Mouse (Mus musculus): ENCODE results near the gene Gja3. TPM values are rescaled to one million over a fixed set of nuclear protein-coding genes. Genes with fewer than 3 reads are reported as not detected.
"Not testable (repeated sequence)": the region's sequence is repeated elsewhere in the genome, so short reads cannot be mapped to it uniquely, and the experiment has no call there.

The Gja3 gene
- polyA plus RNA-seq, 1 experiment from 2014 or later: not detected

- WGBS: 76% methylated on average over 2 of the region's 2 CpGs
- H3K4me3 ChIP-seq: no peak overlapping the region
- no peaks in the 10 kb centered on the region for H3K9me3 ChIP-seq (replicated peaks)
- no peak overlapping the region for H3K4me2 ChIP-seq
- H3K27me3 ChIP-seq: no peaks in the 10 kb centered on the region
- no peak overlapping the region for H3K9ac ChIP-seq
- no peaks in the 10 kb centered on the region for H3K4me1 ChIP-seq
- H3K36me3 ChIP-seq (ENCODE audit: poor library complexity, severe bottlenecking): no peaks in the 10 kb centered on the region
- H3K27ac ChIP-seq: no peak overlapping the region
- no peak for ATAC-seq
Observed at GRCm38 (mm10) chr14:57018436-57018835, 39.5 kb downstream of the Gja3 start.

- not testable (repeated sequence) for H3K36me3 ChIP-seq (ENCODE audit: poor library complexity, severe bottlenecking); H3K4me1 ChIP-seq; H3K27ac ChIP-seq; H3K9me3 ChIP-seq (replicated peaks); H3K9ac ChIP-seq; H3K27me3 ChIP-seq; ATAC-seq; H3K4me3 ChIP-seq; H3K4me2 ChIP-seq
Observed at GRCm38 (mm10) chr14:57016806-57017205, 41.1 kb downstream of the Gja3 start.

GRCm38 (mm10) chr14:56988621-56989020, 69.3 kb downstream of the Gja3 start:
- WGBS: 76% methylated on average over 4 of the region's 4 CpGs

More at GRCm38 (mm10) chr14:56988621-56989020, 69.3 kb downstream of the Gja3 start:
- no peak for ATAC-seq
- Histone ChIP-seq H3K27me3 (no peaks in the 10 kb centered on the region), H3K4me1 (no peaks in the 10 kb centered on the region), H3K4me3 (no peak overlapping the region), H3K9me3 (replicated peaks) (no peaks in the 10 kb centered on the region), H3K9ac (no peak overlapping the region), H3K27ac (no peak overlapping the region), H3K36me3 (ENCODE audit: poor library complexity, severe bottlenecking) (no peaks in the 10 kb centered on the region), H3K4me2 (no peak overlapping the region)

Other genes with a start within 250 kb of the Gja3 start
- gene Zmym5, start 246.4 kb downstream of the Gja3 start, polyA plus RNA-seq (2015; fragmentation: Nextera tagmentation; extraction: Ambion mirVana): 31.6 and 32.5 TPM in 2 replicates
- 77.8 and 78.3 TPM in 2 replicates for gene Zmym2, start 171.4 kb downstream of the Gja3 start, polyA plus RNA-seq (2015; fragmentation: Nextera tagmentation; extraction: Ambion mirVana)
- gene Gjb2, start 46.6 kb upstream of the Gja3 start, polyA plus RNA-seq (2015; fragmentation: Nextera tagmentation; extraction: Ambion mirVana): 2.8 and 3.9 TPM in 2 replicates
- not detected in 2 replicates for gene Gm4491, start 57.8 kb upstream of the Gja3 start, polyA plus RNA-seq (2015; fragmentation: Nextera tagmentation; extraction: Ambion mirVana)
- 3.5 and 4.7 TPM in 2 replicates for gene Gjb6, start 75.5 kb upstream of the Gja3 start, polyA plus RNA-seq (2015; fragmentation: Nextera tagmentation; extraction: Ambion mirVana)

Measured in forebrain, embryonic 13.5 days (tissue).